Mouse (Mus musculus) limb, embryonic 12.5 days (tissue): ENCODE results near the gene Cpne5. TPM values are rescaled to one million over a fixed set of nuclear protein-coding genes. Genes with fewer than 3 reads are reported as not detected.

ENCODE experiments used
- ATAC-seq: fragments of 200-750 bp; cut with Nextera tagmentation; 2 replicates; pipeline ENCODE4 v1.8.0; 2017; ENCODE audit warnings: low read depth, moderate TSS enrichment; ENCODE audit not compliant: insufficient number of reproducible peaks, insufficient read depth, low FRiP score, low TSS enrichment
- H3K27ac ChIP-seq: fragments of 300-500 bp; sonication (generic); 2 replicates; pipeline ENCODE4 v1.5.1; 2016; ENCODE audit warnings: mild to moderate bottlenecking, moderate library complexity
- H3K27me3 ChIP-seq: fragments of 300-500 bp; sonication (generic); 2 replicates; pipeline ENCODE4 v1.6.1; 2016; ENCODE audit warnings: mild to moderate bottlenecking, moderate library complexity
- H3K36me3 ChIP-seq: fragments of 300-500 bp; sonication (generic); 2 replicates; pipeline ENCODE4 v1.6.1; 2016; ENCODE audit warnings: mild to moderate bottlenecking, moderate library complexity
- H3K4me1 ChIP-seq: fragments of 300-500 bp; sonication (generic); replicated peaks from 2 replicates; pipeline ENCODE4 v1.6.1; 2016
- H3K4me2 ChIP-seq: fragments of 300-500 bp; sonication (generic); 2 replicates; pipeline ENCODE4 v1.6.1; 2016; ENCODE audit warnings: mild to moderate bottlenecking, moderate library complexity
- H3K4me3 ChIP-seq: fragments of 300-500 bp; sonication (generic); replicated peaks from 2 replicates; pipeline ENCODE4 v1.5.1; 2016; ENCODE audit warnings: mild to moderate bottlenecking
- H3K9ac ChIP-seq: fragments of 300-500 bp; sonication (generic); replicated peaks from 2 replicates; pipeline ENCODE4 v1.6.1; 2016; ENCODE audit warnings: mild to moderate bottlenecking, moderate library complexity
- H3K9me3 ChIP-seq: fragments of 300-500 bp; sonication (generic); 2 replicates; pipeline ENCODE4 v1.6.1; 2016; ENCODE audit warnings: mild to moderate bottlenecking, moderate library complexity
- WGBS: fragments of 180-500 bp; shearing (Covaris S2); methylation state at CpG from one replicate; pipeline ENCODE4 v1.1.7; 2016; 5-methylcytosine and 5-hydroxymethylcytosine counted together
- polyA plus RNA-seq: library from polyadenylated mRNA; unstranded; fragments of >200 nt; fragmentation: Nextera tagmentation; extraction: Ambion mirVana; gene quantifications from 2 replicates; pipeline ENCODE4 v1.2.1, GENCODE M21; 2016

Gene Cpne5
- polyA plus RNA-seq, result 5.6 and 6.4 TPM in 2 replicates

GRCm38 (mm10) chr17:29237772-29238420 lies at the start of gene Cpne5:
Cpne5 (minus strand) TSS chr17:29238167.
- peaks cover 23% of the 10 kb centered on the region for H3K4me1 ChIP-seq
- H3K9ac ChIP-seq, result peak within 1 kb of the TSS; percentile 67
- peaks cover 71% of the 10 kb centered on the region for H3K27me3 ChIP-seq
- no peaks in the 10 kb centered on the region for H3K9me3 ChIP-seq
- 0% methylated on average over 71 of the region's 73 CpGs for WGBS
- H3K4me3 ChIP-seq, result peak within 1 kb of the TSS; percentile 68
- H3K27ac ChIP-seq, result no peak within 1 kb of the TSS
- H3K36me3 ChIP-seq, result no peaks in the 10 kb centered on the region
- ATAC-seq, result no peak
- peak within 1 kb of the TSS; percentile 100 for H3K4me2 ChIP-seq

GRCm38 (mm10) chr17:29282216-29282952 lies 44.4 kb upstream of the Cpne5 start:
- H3K4me2 ChIP-seq, result no peak overlapping the region
- H3K9me3 ChIP-seq, result no peaks in the 10 kb centered on the region
- peaks cover 66% of the 10 kb centered on the region for H3K36me3 ChIP-seq
- H3K9ac ChIP-seq, result no peak overlapping the region
- H3K4me1 ChIP-seq, result no peaks in the 10 kb centered on the region
- no peak for ATAC-seq
- H3K4me3 ChIP-seq, result no peak overlapping the region
- H3K27ac ChIP-seq, result no peak overlapping the region
- WGBS, result 81% methylated on average over 21 of the region's 21 CpGs
- no peaks in the 10 kb centered on the region for H3K27me3 ChIP-seq

- peaks cover 62% of the 10 kb centered on the region for H3K36me3 ChIP-seq
- WGBS, result 93% methylated on average over 5 of the region's 5 CpGs
- no peaks in the 10 kb centered on the region for H3K4me1 ChIP-seq
- no peak overlapping the region for H3K9ac ChIP-seq
- H3K27ac ChIP-seq, result no peak overlapping the region
- H3K4me3 ChIP-seq, result no peak overlapping the region
- no peaks in the 10 kb centered on the region for H3K9me3 ChIP-seq
- no peak overlapping the region for H3K4me2 ChIP-seq
- H3K27me3 ChIP-seq, result no peaks in the 10 kb centered on the region
- ATAC-seq, result no peak
These were observed 43.6 kb upstream of the Cpne5 start for GRCm38 (mm10) chr17:29281541-29281940.

DNA sequence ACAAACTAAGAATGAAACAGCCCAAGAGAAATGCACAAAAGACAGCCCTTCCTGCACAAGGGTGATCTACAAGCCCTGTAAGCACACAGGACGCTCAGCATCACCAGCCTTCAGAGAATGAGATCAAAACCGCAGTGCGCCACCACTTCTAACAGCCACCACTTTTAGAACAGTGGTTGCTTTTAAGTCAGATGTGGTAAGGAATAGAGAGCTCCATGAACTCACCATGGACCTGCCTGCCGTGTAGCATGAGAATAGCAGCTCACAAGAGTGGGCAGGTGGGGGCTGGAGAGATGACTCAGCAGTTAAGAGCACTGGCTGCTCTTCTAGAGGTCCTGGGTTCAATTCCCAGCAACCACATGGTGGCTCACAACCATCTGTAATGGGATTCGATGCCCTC lies 42.5 kb upstream of the Cpne5 start:
- Histone ChIP-seq H3K9me3 (no peaks in the 10 kb centered on the region), H3K36me3 (peaks cover 54% of the 10 kb centered on the region), H3K9ac (no peak overlapping the region), H3K27ac (no peak overlapping the region), H3K4me2 (no peak overlapping the region), H3K4me1 (no peaks in the 10 kb centered on the region), H3K27me3 (no peaks in the 10 kb centered on the region), H3K4me3 (no peak overlapping the region)
- ATAC-seq, result no peak
- WGBS, result 93% methylated on average over 5 of the region's 5 CpGs

GRCm38 (mm10) chr17:29273889-29274288 lies 35.9 kb upstream of the Cpne5 start:
- H3K4me2 ChIP-seq, result no peak overlapping the region
- no peaks in the 10 kb centered on the region for H3K9me3 ChIP-seq
- 80% methylated on average over 11 of the region's 11 CpGs for WGBS

GRCm38 (mm10) chr17:29273156-29273555 lies 35.2 kb upstream of the Cpne5 start:
- H3K9ac ChIP-seq, result no peak overlapping the region
- H3K36me3 ChIP-seq, result no peaks in the 10 kb centered on the region; the same call in 1 of the 2 replicates
- no peaks in the 10 kb centered on the region for H3K9me3 ChIP-seq
- no peaks in the 10 kb centered on the region for H3K27me3 ChIP-seq
- ATAC-seq, result no peak
- peaks cover 20% of the 10 kb centered on the region for H3K4me1 ChIP-seq
- no peak overlapping the region for H3K4me2 ChIP-seq
- H3K27ac ChIP-seq, result no peak overlapping the region
- H3K4me3 ChIP-seq, result no peak overlapping the region
- 89% methylated on average over 7 of the region's 7 CpGs for WGBS

More at GRCm38 (mm10) chr17:29273889-29274288, 35.9 kb upstream of the Cpne5 start:
- Histone ChIP-seq H3K4me1 (peaks cover 19% of the 10 kb centered on the region), H3K27ac (peak overlapping the region; percentile 47; the same call in 1 of the 2 replicates), H3K27me3 (no peaks in the 10 kb centered on the region), H3K36me3 (peaks cover 7% of the 10 kb centered on the region), H3K4me3 (no peak overlapping the region), H3K9ac (0 out of 2 replicates have a peak overlapping the region, but pooled peaks have one; percentile 27)
- no peak for ATAC-seq

- H3K9me3 ChIP-seq, result no peaks in the 10 kb centered on the region
- H3K4me3 ChIP-seq, result no peak overlapping the region
- no peaks in the 10 kb centered on the region for H3K27me3 ChIP-seq
- peaks cover 23% of the 10 kb centered on the region for H3K4me1 ChIP-seq
- ATAC-seq, result no peak
- no peak overlapping the region for H3K27ac ChIP-seq
- H3K36me3 ChIP-seq, result no peaks in the 10 kb centered on the region
- H3K9ac ChIP-seq, result no peak overlapping the region
- H3K4me2 ChIP-seq, result peak overlapping the region; percentile 70
- 87% methylated on average over 9 of the region's 9 CpGs for WGBS
These were observed 32.3 kb upstream of the Cpne5 start for GRCm38 (mm10) chr17:29270148-29270698.

- H3K27ac ChIP-seq, result peak overlapping the region; percentile 89
These were observed 31.4 kb upstream of the Cpne5 start for GRCm38 (mm10) chr17:29269349-29269706.

DNA sequence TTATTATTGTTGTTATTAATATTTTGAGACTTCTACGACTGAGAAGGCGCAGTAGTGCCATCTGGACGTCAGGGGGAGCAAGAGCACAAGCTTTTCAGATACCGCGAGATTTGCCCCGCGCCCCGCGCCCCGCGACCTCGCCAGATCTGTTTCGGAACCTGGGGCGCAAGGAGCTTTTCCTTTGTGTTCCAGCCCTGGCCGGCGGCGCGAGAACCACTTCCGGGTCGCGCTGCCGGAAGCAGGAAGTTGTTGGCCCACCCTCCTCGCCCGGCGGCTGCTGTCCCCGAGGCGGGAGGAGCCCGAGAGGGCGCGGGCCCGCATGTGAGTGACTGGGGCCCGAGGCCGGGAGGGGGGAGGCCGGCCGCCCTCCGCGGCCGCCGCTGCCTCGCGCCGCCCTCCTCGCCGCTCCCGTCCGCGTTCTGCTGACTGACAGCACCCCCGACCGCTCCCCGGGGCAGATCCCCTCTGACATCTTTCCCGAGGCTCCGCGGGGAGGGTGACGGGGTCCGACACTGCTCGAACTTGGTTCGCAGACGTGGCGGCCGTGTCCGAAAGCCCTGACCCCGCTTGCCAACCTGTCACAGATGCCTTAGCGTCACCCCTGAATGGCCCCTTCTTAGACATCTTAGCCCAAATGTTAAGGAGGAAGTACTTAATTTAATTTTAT lies 30.8 kb upstream of the Cpne5 start, which contains the start of gene BC004004:
TSS of gene BC004004 (plus strand) at position 107 of the 667 bp plus-strand sequence.
- Histone ChIP-seq H3K27me3 (no peaks in the 10 kb centered on the region), H3K36me3 (no peaks in the 10 kb centered on the region), H3K4me3 (peak within 1 kb of the TSS; percentile 86), H3K4me1 (peaks cover 24% of the 10 kb centered on the region), H3K27ac (peak within 1 kb of the TSS; percentile 89), H3K9ac (peak within 1 kb of the TSS; percentile 91), H3K9me3 (no peaks in the 10 kb centered on the region), H3K4me2 (peak within 1 kb of the TSS; percentile 70)
- ATAC-seq, result peak; percentile 86
- WGBS, result under 1% methylated on average over 56 of the region's 63 CpGs

More at GRCm38 (mm10) chr17:29269349-29269706, 31.4 kb upstream of the Cpne5 start:
- WGBS, result 23% methylated on average over 10 of the region's 10 CpGs
- Histone ChIP-seq H3K27me3 (no peaks in the 10 kb centered on the region), H3K36me3 (no peaks in the 10 kb centered on the region), H3K4me2 (peak overlapping the region; percentile 70), H3K9me3 (no peaks in the 10 kb centered on the region), H3K4me3 (peak overlapping the region; percentile 86), H3K9ac (peak overlapping the region; percentile 91), H3K4me1 (peaks cover 27% of the 10 kb centered on the region)
- ATAC-seq, result no peak

- Histone ChIP-seq H3K27ac (peak overlapping the region; percentile 4; the same call in 1 of the 2 replicates), H3K4me1 (peaks cover 24% of the 10 kb centered on the region), H3K9me3 (no peaks in the 10 kb centered on the region), H3K27me3 (no peaks in the 10 kb centered on the region), H3K9ac (peak overlapping the region; percentile 46; the same call in 1 of the 2 replicates), H3K4me3 (peak overlapping the region; percentile 86), H3K4me2 (peak overlapping the region; percentile 70), H3K36me3 (no peaks in the 10 kb centered on the region)
- WGBS, result 63% methylated on average over 6 of the region's 6 CpGs
- ATAC-seq, result peak; percentile 27; the same call in 1 of the 2 replicates
These were observed 30.1 kb upstream of the Cpne5 start for GRCm38 (mm10) chr17:29267931-29268681.
